ENCODE assay signal across 8 mouse cellular contexts in the genomic region with DNA sequence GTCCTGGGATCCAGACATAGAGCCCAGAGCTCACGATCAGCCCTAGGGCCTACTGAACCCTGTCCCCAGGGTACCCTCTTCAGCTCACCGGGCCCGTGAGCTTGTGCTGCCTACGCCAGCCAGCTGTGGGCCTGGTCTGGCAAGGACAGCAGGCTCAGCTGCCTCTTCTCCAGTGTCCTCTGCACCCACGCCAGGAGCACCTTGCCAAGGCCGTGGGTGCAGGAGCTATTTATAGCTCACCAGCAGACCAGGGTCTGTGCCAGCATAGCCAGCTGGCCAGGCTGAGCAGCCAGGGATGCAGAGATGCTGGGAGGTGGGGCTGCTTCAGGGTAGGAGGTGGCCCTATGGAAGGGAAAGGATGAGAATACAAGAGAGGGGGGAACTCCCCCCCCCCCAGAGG. TPM values are rescaled to one million over a fixed set of nuclear protein-coding genes. Genes with fewer than 3 reads are reported as not detected.
A peak's percentile ranks its signal among the peaks of the same experiment; 100 is the strongest.
DNase-seq lines count a peak whose midpoint lies in the region; ATAC-seq and TF ChIP-seq lines count a peak whose summit lies in the region.

No protein-coding gene starts in this region.

- H3K27ac ChIP-seq in liver, embryonic 16.5 days (ENCODE audit: low read length), result no peak overlapping the region
- no peak overlapping the region for H3K27ac ChIP-seq in liver, embryonic 12.5 days
- H3K27ac ChIP-seq in heart, embryonic 14.5 days (replicated peaks in 1 of 2; ENCODE audit: control insufficient read depth in 1 of 2, insufficient read depth in 1 of 2, low read depth in 2 of 2, low read length in 2 of 2), result peak overlapping the region; percentile 63 to 64; a peak in 3 of 4 replicates
- H3K27ac ChIP-seq in layer of hippocampus, adult 2 months, result peak overlapping the region; percentile 88
- no peak overlapping the region for H3K27ac ChIP-seq in midbrain, embryonic 11.5 days (ENCODE audit: low read depth, low read length)

- H3K4me3 ChIP-seq in liver, embryonic 16.5 days (ENCODE audit: low read depth, low read length), result no peak overlapping the region
- no peak overlapping the region for H3K4me3 ChIP-seq in liver, embryonic 12.5 days
- H3K4me3 ChIP-seq in heart, embryonic 14.5 days (ENCODE audit: control insufficient read depth in 1 of 2, insufficient read depth in 1 of 2, low read depth in 1 of 2, low read length in 2 of 2), result no peak overlapping the region
- no peak overlapping the region for H3K4me3 ChIP-seq in layer of hippocampus, adult 2 months
- H3K4me3 ChIP-seq in midbrain, embryonic 11.5 days (ENCODE audit: low read depth, low read length), result no peak overlapping the region

- H3K9ac ChIP-seq in liver, embryonic 16.5 days (ENCODE audit: low read depth, low read length), result no peak overlapping the region
- no peak overlapping the region for H3K9ac ChIP-seq in liver, embryonic 12.5 days
- 0 out of 2 replicates have a peak overlapping the region, but pooled peaks have one; percentile 30 for H3K9ac ChIP-seq in heart, embryonic 14.5 days (ENCODE audit: low read length)
- 0 out of 2 replicates have a peak overlapping the region, but pooled peaks have one; percentile 12 for H3K9ac ChIP-seq in midbrain, embryonic 11.5 days (ENCODE audit: low read length)

- no peak for TF ChIP-seq CTCF in layer of hippocampus, adult 2 months (conservative IDR thresholded peaks at IDR 0.05)

- H3K4me1 ChIP-seq in liver, embryonic 16.5 days (ENCODE audit: control insufficient read depth, low read depth, low read length), result no peaks in the 10 kb centered on the region; the same call in 1 of the 2 replicates
- peaks cover 20% of the 10 kb centered on the region for H3K4me1 ChIP-seq in liver, embryonic 12.5 days
- peaks cover 26 to 35% of the 10 kb centered on the region in 2 experiments for H3K4me1 ChIP-seq in heart, embryonic 14.5 days (ENCODE audit: control insufficient read depth in 2 of 2, insufficient read depth in 2 of 2, low read length in 2 of 2)
- H3K4me1 ChIP-seq in midbrain, embryonic 11.5 days (ENCODE audit: control insufficient read depth, insufficient read depth, low read length), result peaks cover 4% of the 10 kb centered on the region

- 0 out of 2 replicates have a peak, but pooled peaks have one; percentile 7 for ATAC-seq in liver, embryonic 16.5 days (ENCODE audit: low read depth)
- no peak for ATAC-seq in liver, embryonic 12.5 days
- ATAC-seq in heart, embryonic 14.5 days (ENCODE audit: insufficient number of reproducible peaks, insufficient read depth, low FRiP score, low read depth), result peak; percentile 15; the same call in 1 of the 2 replicates
- no peak for ATAC-seq in midbrain, embryonic 11.5 days (ENCODE audit: low FRiP score)

- H3K4me2 ChIP-seq in liver, embryonic 16.5 days (ENCODE audit: low read depth, low read length), result no peak overlapping the region
- H3K4me2 ChIP-seq in liver, embryonic 12.5 days, result no peak overlapping the region
- H3K4me2 ChIP-seq in heart, embryonic 14.5 days (ENCODE audit: low read length), result no peak overlapping the region
- no peak overlapping the region for H3K4me2 ChIP-seq in midbrain, embryonic 11.5 days

- WGBS in liver, embryonic 16.5 days (ENCODE audit: insufficient replicate concordance), result 70% methylated on average over 6 of the region's 6 CpGs
- 78% methylated on average over 6 of the region's 6 CpGs for WGBS in liver, embryonic 12.5 days (ENCODE audit: insufficient replicate concordance)
- 46% methylated on average over 6 of the region's 6 CpGs for WGBS in heart, embryonic 14.5 days
- WGBS in midbrain, embryonic 11.5 days, result 81% methylated on average over 6 of the region's 6 CpGs

- no peaks in the 10 kb centered on the region for H3K9me3 ChIP-seq in liver, embryonic 16.5 days (replicated peaks; ENCODE audit: control insufficient read depth, low read length)
- no peaks in the 10 kb centered on the region for H3K9me3 ChIP-seq in liver, embryonic 12.5 days (replicated peaks)
- no peaks in the 10 kb centered on the region for H3K9me3 ChIP-seq in heart, embryonic 14.5 days (ENCODE audit: control insufficient read depth, low read length)
- no peaks in the 10 kb centered on the region for H3K9me3 ChIP-seq in midbrain, embryonic 11.5 days (ENCODE audit: control insufficient read depth, low read length)

- peak; percentile 85 for DNase-seq in fibroblast of lung, adult 2 months (ENCODE audit: low read depth)
- DNase-seq in layer of hippocampus, adult 2 months (ENCODE audit: low spot score in 2 of 2), result peak; percentile 85 to 90
- DNase-seq in midbrain, embryonic 11.5 days (ENCODE audit: low spot score, missing footprints), result no peak
- DNase-seq in testis, postnatal 14 days (ENCODE audit: low spot score), result peak; percentile 80
- DNase-seq in embryo, embryonic 11 days, result no peak

- no peaks in the 10 kb centered on the region for H3K36me3 ChIP-seq in liver, embryonic 16.5 days (ENCODE audit: control insufficient read depth, insufficient read depth)
- peaks cover 49% of the 10 kb centered on the region for H3K36me3 ChIP-seq in liver, embryonic 12.5 days
- H3K36me3 ChIP-seq in heart, embryonic 14.5 days (ENCODE audit: control insufficient read depth, insufficient read depth, low read length), result peaks cover 38% of the 10 kb centered on the region
- H3K36me3 ChIP-seq in midbrain, embryonic 11.5 days (ENCODE audit: control insufficient read depth, insufficient read depth, low read length), result peaks cover 3% of the 10 kb centered on the region; the same call in 1 of the 2 replicates

- no peaks in the 10 kb centered on the region for H3K27me3 ChIP-seq in liver, embryonic 16.5 days (ENCODE audit: control insufficient read depth, insufficient read depth, low read depth, low read length)
- H3K27me3 ChIP-seq in liver, embryonic 12.5 days (replicated peaks), result no peaks in the 10 kb centered on the region
- H3K27me3 ChIP-seq in heart, embryonic 14.5 days (ENCODE audit: control insufficient read depth, insufficient read depth, low read length), result no peaks in the 10 kb centered on the region
- H3K27me3 ChIP-seq in midbrain, embryonic 11.5 days (ENCODE audit: control insufficient read depth, insufficient read depth, low read length), result no peaks in the 10 kb centered on the region

RNA-seq across cellular contexts. Expression of a gene that starts 32.2 kb away (rescaled TPM):
- 4.7 and 5.8 TPM in 2 replicates for polyA plus RNA-seq in liver, embryonic 16.5 days (2015; fragmentation: Nextera tagmentation; extraction: Ambion mirVana)
- polyA plus RNA-seq in liver, embryonic 12.5 days (2016; fragmentation: Nextera tagmentation; extraction: Ambion mirVana), result 14.0 and 14.3 TPM in 2 replicates
- polyA plus RNA-seq in heart, embryonic 14.5 days (2014; fragmentation: Nextera tagmentation; extraction: Ambion mirVana), result 25.7 and 26.7 TPM in 2 replicates
- 10 to 100 TPM; 23.8 to 28.5 TPM for total RNA-seq in layer of hippocampus, adult 2 months (2021)
- polyA plus RNA-seq in midbrain, embryonic 11.5 days (2014; fragmentation: Nextera tagmentation; extraction: Ambion mirVana), result 14.6 and 16.7 TPM in 2 replicates

RNA-seq across cellular contexts. Expression of a gene that starts 33.8 kb away (rescaled TPM):
- polyA plus RNA-seq in liver, embryonic 16.5 days (2015; fragmentation: Nextera tagmentation; extraction: Ambion mirVana), result 98.9 and 103 TPM in 2 replicates
- polyA plus RNA-seq in liver, embryonic 12.5 days (2016; fragmentation: Nextera tagmentation; extraction: Ambion mirVana), result 83.8 and 88.7 TPM in 2 replicates
- 67.1 and 69.6 TPM in 2 replicates for polyA plus RNA-seq in heart, embryonic 14.5 days (2014; fragmentation: Nextera tagmentation; extraction: Ambion mirVana)
- 100 to 1,000 TPM; 133 to 135 TPM for total RNA-seq in layer of hippocampus, adult 2 months (2021)
- polyA plus RNA-seq in midbrain, embryonic 11.5 days (2014; fragmentation: Nextera tagmentation; extraction: Ambion mirVana), result 32.6 and 33.6 TPM in 2 replicates

RNA-seq across cellular contexts. Expression of a gene that starts 44.4 kb away (rescaled TPM):
- polyA plus RNA-seq in liver, embryonic 16.5 days (2015; fragmentation: Nextera tagmentation; extraction: Ambion mirVana), result 1.6 and 2.1 TPM in 2 replicates
- 3.5 and 3.9 TPM in 2 replicates for polyA plus RNA-seq in liver, embryonic 12.5 days (2016; fragmentation: Nextera tagmentation; extraction: Ambion mirVana)
- 15.9 and 19.2 TPM in 2 replicates for polyA plus RNA-seq in heart, embryonic 14.5 days (2014; fragmentation: Nextera tagmentation; extraction: Ambion mirVana)
- 10 to 100 TPM; 45.5 to 46.8 TPM for total RNA-seq in layer of hippocampus, adult 2 months (2021)
- polyA plus RNA-seq in midbrain, embryonic 11.5 days (2014; fragmentation: Nextera tagmentation; extraction: Ambion mirVana), result 3.0 and 3.2 TPM in 2 replicates

Comparison
In these comparisons a context has a peak if more than half of its experiments do, and no peak if none do; other contexts are left out.
1. ATAC-seq: peak in liver, embryonic 16.5 days (single experiment) and heart, embryonic 14.5 days (single experiment); none in liver, embryonic 12.5 days (single experiment) and midbrain, embryonic 11.5 days (single experiment).
2. H3K27ac ChIP-seq: peak in heart, embryonic 14.5 days (2 of 2) and layer of hippocampus, adult 2 months (single experiment); none in liver, embryonic 16.5 days (single experiment), liver, embryonic 12.5 days (single experiment) and midbrain, embryonic 11.5 days (single experiment).
3. H3K9ac ChIP-seq: peak in heart, embryonic 14.5 days (single experiment) and midbrain, embryonic 11.5 days (single experiment); none in liver, embryonic 16.5 days (single experiment) and liver, embryonic 12.5 days (single experiment).
4. DNase-seq: peak in fibroblast of lung, adult 2 months (single experiment), layer of hippocampus, adult 2 months (2 of 2) and testis, postnatal 14 days (single experiment); none in midbrain, embryonic 11.5 days (single experiment) and embryo, embryonic 11 days (single experiment).